Mouse (Mus musculus): ENCODE data around the gene AC134908.4. TPM values are rescaled to one million over a fixed set of nuclear protein-coding genes. Genes with fewer than 3 reads are reported as not detected.
"Not testable (repeated sequence)": the region's sequence is repeated elsewhere in the genome, so short reads cannot be mapped to it uniquely, and the experiment has no call there.

The AC134908.4 gene
- polyA plus RNA-seq, 1 experiment from 2014 or later, result 1.8 TPM

DNA sequence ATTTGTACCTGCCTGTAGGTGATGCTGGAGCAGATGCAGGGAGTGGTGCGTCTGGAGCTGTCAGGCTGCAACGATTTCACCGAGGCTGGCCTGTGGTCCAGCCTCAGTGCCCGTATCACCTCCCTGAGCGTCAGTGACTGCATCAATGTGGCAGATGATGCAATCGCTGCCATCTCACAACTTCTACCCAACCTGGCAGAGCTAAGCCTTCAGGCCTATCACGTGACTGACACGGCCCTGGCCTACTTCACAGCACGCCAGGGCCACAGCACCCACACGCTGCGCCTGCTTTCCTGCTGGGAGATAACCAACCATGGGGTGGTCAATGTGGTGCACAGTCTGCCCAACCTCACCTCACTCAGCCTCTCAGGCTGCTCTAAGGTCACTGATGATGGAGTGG lies 22.2 kb upstream of the AC134908.4 start:
- peaks cover 14% of the 10 kb centered on the region for H3K4me1 ChIP-seq
- peaks cover 33% of the 10 kb centered on the region for H3K27me3 ChIP-seq
- H3K9me3 ChIP-seq (replicated peaks), result no peaks in the 10 kb centered on the region
- H3K36me3 ChIP-seq (ENCODE audit: poor library complexity, severe bottlenecking), result peaks cover 37% of the 10 kb centered on the region
- H3K4me3 ChIP-seq, result no peak overlapping the region
- 86% methylated on average over 11 of the region's 11 CpGs for WGBS
- H3K4me2 ChIP-seq, result no peak overlapping the region
- H3K9ac ChIP-seq, result no peak overlapping the region
- ATAC-seq, result no peak
- H3K27ac ChIP-seq, result no peak overlapping the region

DNA sequence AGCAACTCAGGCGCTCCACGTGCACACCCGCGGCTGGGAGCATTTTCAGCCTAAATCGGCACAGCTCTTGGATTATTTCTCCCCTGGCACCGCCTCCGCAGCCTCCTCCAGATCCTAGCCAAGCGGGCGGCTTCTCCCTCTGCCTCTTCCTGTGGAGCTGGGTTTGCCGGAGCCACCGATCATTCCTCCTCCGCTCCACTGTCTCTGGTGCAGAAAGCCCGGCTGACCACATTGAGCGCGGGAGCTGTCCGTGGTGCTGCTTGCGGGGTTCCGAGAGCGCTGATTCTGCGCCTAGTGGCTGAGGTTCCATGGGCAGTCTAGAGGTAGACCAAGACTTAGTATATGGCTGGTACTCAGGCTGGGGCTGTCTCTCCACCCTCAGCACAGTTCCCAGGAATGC lies 18.0 kb upstream of the AC134908.4 start:
- peak overlapping the region; percentile 43 for H3K9ac ChIP-seq
- 2% methylated on average over 20 of the region's 20 CpGs for WGBS
- H3K4me1 ChIP-seq, result peaks cover 31% of the 10 kb centered on the region
- H3K27me3 ChIP-seq, result peaks cover 15% of the 10 kb centered on the region
- peaks cover 23% of the 10 kb centered on the region for H3K36me3 ChIP-seq (ENCODE audit: poor library complexity, severe bottlenecking)
- 0 out of 2 replicates have a peak overlapping the region, but pooled peaks have one; percentile 14 for H3K27ac ChIP-seq
- H3K9me3 ChIP-seq (replicated peaks), result no peaks in the 10 kb centered on the region
- H3K4me3 ChIP-seq, result peak overlapping the region; percentile 17
- peak overlapping the region; percentile 43 for H3K4me2 ChIP-seq
- no peak for ATAC-seq

DNA sequence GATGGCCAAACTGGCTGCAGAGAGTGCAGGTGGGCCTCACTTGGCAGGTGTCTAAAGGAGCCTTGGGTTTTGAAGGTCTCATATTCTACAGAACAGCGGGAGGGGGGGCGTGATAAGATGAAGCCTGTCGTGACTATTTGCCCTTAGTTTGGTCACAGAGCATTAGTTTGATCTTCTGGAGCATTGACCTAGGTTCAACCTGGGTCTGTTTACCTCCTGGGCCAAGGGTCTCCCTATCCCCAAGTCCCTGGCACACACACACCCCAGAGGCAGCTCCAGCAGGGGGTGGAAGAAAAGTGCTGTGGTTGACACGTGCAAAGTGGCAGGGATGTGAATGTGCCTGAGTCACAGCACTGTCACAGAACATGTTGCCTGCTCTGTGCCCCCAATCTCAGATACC lies 15.4 kb upstream of the AC134908.4 start:
- no peak overlapping the region for H3K27ac ChIP-seq
- 78% methylated on average over 4 of the region's 4 CpGs for WGBS
- H3K9ac ChIP-seq, result peak overlapping the region; percentile 89; the same call in 1 of the 2 replicates
- no peak for ATAC-seq
- peak overlapping the region; percentile 70; the same call in 1 of the 2 replicates for H3K4me3 ChIP-seq
- H3K27me3 ChIP-seq, result peaks cover 3% of the 10 kb centered on the region; the same call in 1 of the 2 replicates
- H3K4me2 ChIP-seq, result peak overlapping the region; percentile 91
- no peaks in the 10 kb centered on the region for H3K9me3 ChIP-seq (replicated peaks)
- H3K4me1 ChIP-seq, result peaks cover 39% of the 10 kb centered on the region
- no peaks in the 10 kb centered on the region for H3K36me3 ChIP-seq (ENCODE audit: poor library complexity, severe bottlenecking)

DNA sequence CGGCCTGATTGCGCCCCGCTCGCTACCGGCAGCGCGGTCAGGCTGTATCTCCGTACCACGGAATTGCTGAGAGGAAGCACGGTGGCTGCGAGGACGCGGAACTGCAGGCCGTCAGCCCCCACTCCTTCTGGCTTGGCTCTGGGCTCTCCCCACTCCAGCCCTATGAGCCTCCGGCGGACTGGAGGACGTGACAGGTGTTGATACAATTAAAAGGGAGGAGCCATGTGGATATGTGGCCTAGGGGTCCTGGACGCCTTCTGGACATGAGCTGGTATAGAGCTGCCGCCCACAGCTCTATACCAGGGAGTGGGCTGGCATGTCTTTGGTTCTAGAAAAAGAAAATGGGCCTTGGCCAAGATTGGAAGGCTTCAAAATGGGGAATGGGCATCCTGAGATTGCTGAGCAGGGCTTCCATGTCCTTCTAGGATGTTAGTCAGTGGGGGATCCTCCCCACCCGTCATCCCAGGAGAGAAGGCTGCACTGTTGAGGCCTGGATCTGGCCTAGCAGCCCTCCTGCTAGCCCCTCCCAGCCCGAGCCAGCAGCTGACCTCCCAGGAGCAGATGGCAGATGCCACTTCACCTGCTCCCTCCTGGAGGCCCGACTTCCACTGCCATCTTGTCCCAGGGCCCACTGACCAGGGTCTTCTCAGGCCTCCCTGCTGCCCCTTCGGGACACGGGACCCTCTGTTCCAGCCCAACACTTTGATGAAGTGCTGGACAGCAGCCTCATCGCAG lies 14.3 kb upstream of the AC134908.4 start:
- Histone ChIP-seq H3K9me3 (replicated peaks) (no peaks in the 10 kb centered on the region), H3K9ac (peak overlapping the region; percentile 89), H3K4me2 (peak overlapping the region; percentile 91), H3K4me3 (peak overlapping the region; percentile 70), H3K4me1 (peaks cover 39% of the 10 kb centered on the region), H3K36me3 (ENCODE audit: poor library complexity, severe bottlenecking) (no peaks in the 10 kb centered on the region), H3K27ac (peak overlapping the region; percentile 95), H3K27me3 (peaks cover 3% of the 10 kb centered on the region; the same call in 1 of the 2 replicates)
- peak; percentile 71 for ATAC-seq
- 6% methylated on average over 25 of the region's 25 CpGs for WGBS

GRCm38 (mm10) chr17:25808789-25809605 lies 13.5 kb upstream of the AC134908.4 start, which contains the start of gene Fbxl16:
Gene Fbxl16 (plus strand): TSS chr17:25809085.
- Histone ChIP-seq H3K9ac (peak within 1 kb of the TSS; percentile 89), H3K27ac (peak within 1 kb of the TSS; percentile 95), H3K4me2 (peak within 1 kb of the TSS; percentile 91), H3K4me3 (peak within 1 kb of the TSS; percentile 70), H3K27me3 (peaks cover 3% of the 10 kb centered on the region; the same call in 1 of the 2 replicates), H3K4me1 (peaks cover 41% of the 10 kb centered on the region), H3K36me3 (ENCODE audit: poor library complexity, severe bottlenecking) (no peaks in the 10 kb centered on the region), H3K9me3 (replicated peaks) (no peaks in the 10 kb centered on the region)
- under 1% methylated on average over 89 of the region's 100 CpGs for WGBS
- ATAC-seq, result peak; percentile 84

- H3K9me3 ChIP-seq (replicated peaks), result no peaks in the 10 kb centered on the region
- peaks cover 3% of the 10 kb centered on the region; the same call in 1 of the 2 replicates for H3K27me3 ChIP-seq
- peak overlapping the region; percentile 95 for H3K27ac ChIP-seq
- H3K36me3 ChIP-seq (ENCODE audit: poor library complexity, severe bottlenecking), result no peaks in the 10 kb centered on the region
- H3K9ac ChIP-seq, result peak overlapping the region; percentile 89; the same call in 1 of the 2 replicates
- 39% methylated on average over 5 of the region's 5 CpGs for WGBS
- peak overlapping the region; percentile 91 for H3K4me2 ChIP-seq
- ATAC-seq, result no peak
- H3K4me3 ChIP-seq, result peak overlapping the region; percentile 70
- H3K4me1 ChIP-seq, result peaks cover 45% of the 10 kb centered on the region
These were observed 12.6 kb upstream of the AC134908.4 start for GRCm38 (mm10) chr17:25808028-25808427.

DNA sequence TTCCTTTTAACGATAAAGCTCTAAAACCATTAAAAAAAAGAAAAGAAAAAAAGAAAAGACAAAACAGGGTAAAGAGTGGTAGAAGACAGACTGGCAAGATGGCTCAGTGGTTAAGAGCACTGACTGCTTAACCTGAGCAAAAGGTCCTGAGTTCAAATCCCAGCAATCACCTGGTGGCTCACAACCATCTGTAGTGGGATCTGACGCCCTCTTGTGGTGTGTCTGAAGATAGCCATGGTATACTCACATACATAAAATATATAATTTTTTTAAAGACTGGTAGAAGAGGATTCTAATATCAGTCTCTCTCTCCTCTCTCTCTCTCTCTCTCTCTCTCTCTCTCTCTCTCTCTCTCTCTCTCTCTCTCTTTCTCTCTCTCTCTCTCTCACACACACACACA lies 12.0 kb upstream of the AC134908.4 start:
- not testable (repeated sequence) for H3K4me3 ChIP-seq; H3K4me2 ChIP-seq; H3K27ac ChIP-seq; H3K9ac ChIP-seq; ATAC-seq; H3K9me3 ChIP-seq (replicated peaks); H3K36me3 ChIP-seq (ENCODE audit: poor library complexity, severe bottlenecking); H3K27me3 ChIP-seq
- peaks cover 46% of the 10 kb centered on the region for H3K4me1 ChIP-seq
- WGBS, result 38% methylated on average over 2 of the region's 2 CpGs

GRCm38 (mm10) chr17:25806507-25806906 lies 11.0 kb upstream of the AC134908.4 start:
- Histone ChIP-seq H3K4me2 (no peak overlapping the region), H3K27me3 (no peaks in the 10 kb centered on the region), H3K4me3 (no peak overlapping the region), H3K9ac (no peak overlapping the region), H3K9me3 (replicated peaks) (no peaks in the 10 kb centered on the region), H3K4me1 (peaks cover 52% of the 10 kb centered on the region), H3K36me3 (ENCODE audit: poor library complexity, severe bottlenecking) (no peaks in the 10 kb centered on the region), H3K27ac (no peak overlapping the region)
- 91% methylated on average over 4 of the region's 4 CpGs for WGBS
- no peak for ATAC-seq

DNA sequence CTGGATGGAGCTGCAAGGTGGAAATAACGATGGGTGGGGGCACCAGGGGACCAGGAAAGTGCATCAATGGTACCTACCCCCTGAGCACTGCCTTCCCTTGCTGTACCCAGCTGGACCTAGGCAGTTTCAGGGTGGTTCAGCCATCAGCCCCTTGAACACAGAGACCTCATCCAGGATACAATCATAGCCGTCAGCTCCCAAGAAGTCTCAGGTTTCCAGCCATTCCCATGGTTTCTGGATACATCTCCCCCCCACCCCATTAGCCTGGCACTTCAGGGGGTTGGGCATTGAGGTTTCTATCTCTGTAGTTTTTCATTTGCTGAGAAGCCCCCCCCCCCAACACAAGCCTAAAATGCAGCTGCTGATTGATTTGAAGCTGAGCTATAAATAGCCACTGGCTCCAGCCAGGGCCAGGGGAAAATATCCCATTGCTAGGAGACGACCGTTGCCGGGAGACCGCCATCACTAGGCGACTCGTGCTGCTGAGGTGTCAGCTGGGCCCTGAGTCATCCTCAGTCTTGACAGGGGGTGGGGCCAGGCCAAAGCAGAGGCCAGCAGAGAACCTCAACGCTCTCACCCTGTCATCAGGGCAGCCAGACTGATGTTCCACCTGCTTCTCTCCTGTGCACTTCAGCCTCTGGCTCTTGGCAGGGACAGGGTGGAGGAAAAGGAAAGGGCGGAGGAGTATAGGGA lies 7.5 kb upstream of the AC134908.4 start:
- 9% methylated on average over 10 of the region's 10 CpGs for WGBS
- peak overlapping the region; percentile 14; the same call in 1 of the 2 replicates for H3K4me3 ChIP-seq

DNA sequence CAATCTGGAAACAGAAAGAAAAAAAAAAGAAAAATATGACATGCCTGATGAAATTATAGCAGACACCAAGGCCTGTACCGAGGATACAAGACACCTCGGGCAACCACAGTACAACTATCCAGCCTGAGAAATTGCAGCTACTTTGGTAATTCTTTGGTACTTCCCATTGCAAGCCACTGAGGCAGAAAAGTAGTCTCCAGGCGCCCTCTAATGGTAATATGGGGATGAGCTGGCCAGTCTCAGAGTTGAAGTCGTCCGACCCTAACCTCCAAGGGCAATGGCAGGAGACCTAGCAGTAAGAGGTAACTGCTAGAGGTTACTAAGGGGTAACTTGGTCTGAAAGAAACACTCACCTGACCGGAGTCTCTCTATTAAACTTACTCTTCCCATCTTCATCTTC lies 5.6 kb upstream of the AC134908.4 start:
- no peaks in the 10 kb centered on the region for H3K27me3 ChIP-seq
- no peak overlapping the region for H3K4me3 ChIP-seq
- no peak overlapping the region for H3K4me2 ChIP-seq
- H3K27ac ChIP-seq, result no peak overlapping the region
- 8% methylated on average over 6 of the region's 6 CpGs for WGBS
- 0 out of 2 replicates have a peak, but pooled peaks have one; percentile 6 for ATAC-seq
- H3K9me3 ChIP-seq (replicated peaks), result no peaks in the 10 kb centered on the region
- H3K36me3 ChIP-seq (ENCODE audit: poor library complexity, severe bottlenecking), result no peaks in the 10 kb centered on the region
- H3K4me1 ChIP-seq, result peaks cover 40% of the 10 kb centered on the region
- H3K9ac ChIP-seq, result no peak overlapping the region

More for the DNA sequence above, 7.5 kb upstream of the AC134908.4 start:
- peak overlapping the region; percentile 57 for H3K9ac ChIP-seq
- peak overlapping the region; percentile 42 for H3K4me2 ChIP-seq
- peaks cover 26% of the 10 kb centered on the region for H3K4me1 ChIP-seq
- no peaks in the 10 kb centered on the region for H3K36me3 ChIP-seq (ENCODE audit: poor library complexity, severe bottlenecking)
- peak; percentile 93 for ATAC-seq
- no peaks in the 10 kb centered on the region for H3K9me3 ChIP-seq (replicated peaks)
- H3K27ac ChIP-seq, result peak overlapping the region; percentile 91
- no peaks in the 10 kb centered on the region for H3K27me3 ChIP-seq

DNA sequence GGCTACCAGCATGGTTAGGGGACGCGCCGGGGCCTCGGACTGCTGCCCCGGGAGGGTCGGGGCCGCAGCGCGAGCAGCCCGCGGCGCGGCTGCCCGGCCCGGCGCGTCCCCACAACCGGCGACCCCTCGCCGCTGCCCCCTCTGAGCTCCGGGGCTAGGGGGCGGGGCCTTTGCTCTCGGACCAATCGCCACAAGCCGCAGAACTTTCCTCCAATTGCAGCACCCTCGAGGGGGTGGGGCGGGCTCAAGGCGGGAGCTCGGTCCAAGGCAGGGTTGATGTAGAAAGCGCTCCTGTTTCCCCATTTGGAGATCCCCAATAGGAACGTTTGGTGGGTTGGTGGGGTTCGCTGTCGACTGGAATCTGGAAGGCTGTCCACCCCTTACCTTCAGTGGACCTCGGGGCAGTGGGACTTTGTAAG lies 1.5 kb upstream of the AC134908.4 start, which contains the start of gene Metrn:
Metrn (minus strand) TSS at position 186 of the 419 bp plus-strand sequence.
- WGBS, result 1% methylated on average over 32 of the region's 35 CpGs
- ATAC-seq, result peak; percentile 67
- Histone ChIP-seq H3K4me2 (peak within 1 kb of the TSS; percentile 94), H3K9me3 (replicated peaks) (no peaks in the 10 kb centered on the region), H3K9ac (peak within 1 kb of the TSS; percentile 75), H3K36me3 (ENCODE audit: poor library complexity, severe bottlenecking) (no peaks in the 10 kb centered on the region), H3K4me1 (peaks cover 55% of the 10 kb centered on the region), H3K27me3 (no peaks in the 10 kb centered on the region), H3K4me3 (peak within 1 kb of the TSS; percentile 74), H3K27ac (peak within 1 kb of the TSS; percentile 68)

Measured in forebrain, embryonic 13.5 days (tissue).